Mouse (Mus musculus): ENCODE results near the gene Nova2. TPM values are rescaled to one million over a fixed set of nuclear protein-coding genes. Genes with fewer than 3 reads are reported as not detected.
A peak's percentile ranks its signal among the peaks of the same experiment; 100 is the strongest.

Nova2 gene
- polyA plus RNA-seq (2017; shearing (Covaris generic)): not detected

DNA sequence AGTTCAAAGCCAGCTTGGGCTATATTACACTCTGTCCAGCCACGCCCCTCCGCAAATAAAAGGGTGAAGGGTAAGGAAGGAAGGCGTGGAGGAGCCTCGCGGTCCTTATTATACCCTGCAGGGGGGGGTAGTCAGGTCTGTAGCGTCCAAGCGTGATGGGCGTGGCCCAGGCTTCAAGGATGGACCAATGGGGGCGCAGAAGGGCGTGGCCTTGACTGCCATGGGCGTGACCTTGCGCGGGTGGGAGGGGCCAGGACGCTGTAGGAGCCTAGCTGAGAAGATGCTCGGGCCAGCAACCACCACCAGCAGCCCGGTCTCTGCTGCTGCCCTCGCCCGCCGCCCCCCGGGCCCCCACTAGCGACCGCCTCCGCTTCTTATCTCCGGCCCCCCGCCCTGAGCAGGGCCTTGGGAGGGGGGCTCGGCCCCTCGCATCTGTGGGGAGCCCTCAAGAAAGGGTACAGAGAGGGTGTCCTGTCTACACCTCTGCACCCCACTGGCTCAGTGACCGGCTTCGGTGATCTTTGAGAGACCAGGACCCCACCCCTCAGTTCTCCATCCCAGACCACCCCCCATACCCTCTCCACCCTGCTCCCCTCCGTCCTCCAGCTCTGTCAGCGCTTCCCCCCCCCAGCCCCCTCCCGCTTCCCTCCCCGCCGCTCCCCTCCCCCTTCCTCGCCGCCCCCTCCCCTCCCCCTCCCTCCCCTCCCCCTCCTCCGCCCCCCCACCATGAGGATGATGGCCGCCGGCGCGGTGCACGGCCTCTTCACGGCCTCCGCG, at the start of gene Nova2:
Gene Nova2 (plus strand): TSS at position 727 of the 777 bp plus-strand sequence.
- peak; percentile 47 for ATAC-seq

DNA sequence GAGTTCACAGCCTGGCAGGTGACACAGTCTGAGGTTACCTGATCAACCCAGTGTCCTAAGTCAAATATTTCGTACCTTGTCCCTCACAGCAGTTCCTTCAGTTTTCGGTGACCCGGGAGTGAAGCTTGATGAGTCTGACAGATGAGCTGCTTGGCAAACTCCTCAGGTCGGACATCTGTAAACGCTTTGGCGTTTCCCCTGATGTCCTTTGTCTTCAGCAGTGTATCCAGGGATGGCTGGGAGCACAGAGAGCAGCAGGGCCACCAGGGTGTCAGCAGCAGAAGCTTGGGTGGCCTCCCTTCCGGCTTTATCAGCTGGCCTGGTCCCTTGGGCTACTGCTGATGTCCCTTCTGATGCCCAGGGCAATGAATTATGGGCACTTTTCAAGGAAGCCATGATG, 47.0 kb upstream of the Nova2 start:
- no peak for ATAC-seq

DNA sequence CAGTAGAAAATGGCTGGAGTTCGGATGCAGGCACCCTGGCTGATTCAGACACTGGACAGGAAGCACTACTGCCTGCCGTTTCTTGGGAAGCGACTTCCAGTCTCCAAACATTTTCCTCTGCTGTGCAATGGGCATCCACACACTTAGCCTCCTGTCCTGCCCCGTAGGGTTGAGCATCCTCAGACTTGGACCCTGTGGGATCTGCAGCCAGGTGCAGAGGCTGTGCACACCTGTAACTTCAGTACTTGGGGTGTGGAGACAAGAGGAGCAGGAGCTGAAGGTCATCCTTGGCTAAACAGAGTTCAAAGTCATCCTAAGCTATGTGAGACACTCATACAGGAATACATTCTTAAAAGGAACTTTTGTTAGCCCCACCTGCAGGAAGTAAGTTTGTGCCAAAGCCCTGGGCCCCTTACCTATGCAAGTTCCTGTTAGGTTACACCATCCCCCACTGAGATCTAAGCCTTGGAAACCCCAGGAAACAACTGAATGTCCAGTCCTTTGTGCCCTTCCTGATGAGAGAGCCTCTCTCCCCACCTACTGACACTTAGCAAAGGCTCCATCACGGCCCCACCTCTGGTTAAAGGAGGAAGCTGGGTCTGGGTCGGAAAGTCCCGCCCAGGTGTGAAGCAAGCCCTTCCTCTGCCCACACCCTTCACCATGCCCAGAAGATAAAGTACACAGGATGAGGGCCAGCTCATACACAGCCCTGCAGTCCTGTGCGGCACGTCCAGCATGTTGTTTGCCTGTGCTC, 41.5 kb upstream of the Nova2 start:
- peak; percentile 90 for ATAC-seq

DNA sequence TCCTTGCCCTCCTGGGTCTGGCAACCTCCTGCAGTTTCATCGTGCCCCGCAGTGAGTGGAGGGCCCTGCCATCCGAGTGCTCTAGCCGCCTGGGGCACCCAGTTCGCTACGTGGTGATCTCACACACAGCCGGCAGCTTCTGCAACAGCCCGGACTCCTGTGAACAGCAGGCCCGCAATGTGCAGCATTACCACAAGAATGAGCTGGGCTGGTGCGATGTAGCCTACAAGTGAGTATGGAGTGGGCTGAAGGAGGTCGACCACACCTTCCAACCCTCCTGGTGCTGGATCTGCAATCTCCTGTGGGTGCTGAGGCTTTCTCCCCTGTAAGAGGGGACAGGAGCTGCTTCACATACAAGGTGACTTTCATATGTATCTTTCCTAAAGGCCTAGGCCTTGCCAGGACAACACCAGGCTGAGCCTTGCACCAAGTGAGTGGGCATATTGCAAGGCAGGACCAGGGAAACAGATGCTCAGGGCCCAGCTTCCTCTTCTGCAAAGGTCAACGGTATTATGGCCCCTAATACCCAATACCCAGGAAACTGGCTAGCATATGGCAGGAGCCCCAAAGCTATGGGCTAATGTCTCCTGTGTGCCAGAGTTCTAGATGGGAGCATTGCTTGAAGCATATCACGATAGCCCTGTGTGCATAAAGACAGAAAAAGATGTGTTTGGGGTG, 40.8 kb upstream of the Nova2 start:
- ATAC-seq: peak; percentile 10

DNA sequence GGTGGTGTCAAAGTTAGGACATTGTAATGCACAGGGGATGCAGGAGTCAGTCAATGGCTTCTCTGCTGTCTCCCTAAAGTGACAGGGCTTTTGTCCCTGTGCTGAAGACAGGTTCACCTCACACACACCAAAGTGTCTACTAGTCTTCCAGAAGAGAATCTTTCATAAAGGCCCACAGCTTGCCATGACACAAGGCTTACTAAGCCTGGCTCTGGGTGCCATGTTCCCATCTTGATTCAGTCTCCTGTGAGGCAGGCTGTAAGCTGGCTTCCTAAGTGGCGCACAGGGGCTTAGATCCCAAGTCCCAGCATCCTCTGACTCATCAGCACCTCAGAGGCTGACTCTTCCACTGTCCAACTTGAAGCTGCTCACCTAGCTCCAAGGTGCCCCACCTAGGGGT, 38.7 kb upstream of the Nova2 start:
- no peak for ATAC-seq

DNA sequence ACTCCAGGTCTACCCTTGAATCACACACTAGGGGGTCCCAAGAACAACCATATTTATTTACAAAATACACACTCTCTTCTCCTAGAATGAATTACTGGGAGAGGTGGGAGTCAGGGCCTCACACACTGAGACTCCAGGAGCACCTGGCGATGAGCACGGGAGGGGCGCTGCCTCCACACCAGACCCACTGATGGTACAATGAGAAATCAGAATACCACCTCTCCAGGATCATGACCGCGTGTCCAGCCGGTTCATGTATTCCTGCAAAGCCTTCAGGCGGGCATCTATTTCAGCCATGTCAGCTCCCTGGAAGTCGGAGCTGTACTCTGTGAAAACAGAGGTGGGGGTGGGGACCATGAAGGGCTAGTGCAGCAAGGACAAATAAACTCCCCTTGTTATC, 34.8 kb upstream of the Nova2 start:
- ATAC-seq: no peak

DNA sequence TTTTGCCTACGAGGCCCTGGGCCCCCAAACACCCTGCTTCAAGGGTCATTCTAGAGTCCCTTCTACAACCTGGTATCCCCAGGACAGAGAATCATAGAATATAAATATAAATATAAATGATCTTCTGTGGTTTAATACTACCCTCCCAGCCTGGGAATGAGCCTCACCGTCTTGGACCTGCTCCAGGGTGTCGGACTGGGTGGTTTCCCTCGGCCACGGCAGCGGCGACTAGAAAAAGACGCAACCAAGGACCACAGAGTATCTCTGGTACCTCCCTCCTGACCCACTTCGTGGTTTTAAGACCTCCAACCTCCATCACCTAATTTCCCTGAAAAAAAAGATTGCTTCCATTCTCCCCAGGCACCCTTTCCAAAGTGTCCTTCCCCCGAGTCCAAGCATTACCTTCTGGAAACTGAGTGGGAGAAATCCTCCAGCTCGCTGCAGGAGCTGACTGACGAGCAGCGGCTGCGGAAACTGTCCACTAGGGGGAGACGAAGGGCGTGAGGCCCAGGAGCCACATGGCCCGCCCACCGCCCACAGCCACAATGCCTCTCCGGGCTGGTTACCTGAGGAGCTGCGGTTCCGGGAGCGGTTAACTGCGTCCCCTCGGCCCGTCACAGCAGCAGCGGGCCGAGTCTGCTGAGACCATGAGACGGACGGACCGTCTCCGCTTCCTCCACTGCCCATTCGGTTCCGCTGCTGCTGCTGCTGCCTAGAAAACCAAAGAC, 33.7 kb upstream of the Nova2 start:
- ATAC-seq: peak; percentile 96

DNA sequence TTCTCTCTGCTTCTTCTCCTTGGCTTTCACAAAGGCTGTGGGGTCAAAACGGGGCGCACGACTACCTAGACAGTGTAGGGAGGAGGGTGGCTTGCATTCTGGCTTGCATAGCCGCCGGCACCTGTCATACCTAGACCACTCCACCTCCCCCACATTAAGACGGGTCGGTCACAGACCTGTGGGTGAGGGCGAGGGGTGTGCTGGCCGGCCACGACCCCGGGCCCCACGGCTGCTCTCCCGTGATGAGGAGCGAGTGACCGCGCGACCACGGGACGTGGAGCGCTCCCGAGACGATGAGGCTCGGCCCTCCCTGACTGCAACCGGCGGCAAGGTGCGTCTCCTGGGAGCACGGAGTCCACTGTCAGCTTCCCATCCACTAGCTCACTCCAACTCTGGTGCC, 32.7 kb upstream of the Nova2 start:
- no peak for ATAC-seq

DNA sequence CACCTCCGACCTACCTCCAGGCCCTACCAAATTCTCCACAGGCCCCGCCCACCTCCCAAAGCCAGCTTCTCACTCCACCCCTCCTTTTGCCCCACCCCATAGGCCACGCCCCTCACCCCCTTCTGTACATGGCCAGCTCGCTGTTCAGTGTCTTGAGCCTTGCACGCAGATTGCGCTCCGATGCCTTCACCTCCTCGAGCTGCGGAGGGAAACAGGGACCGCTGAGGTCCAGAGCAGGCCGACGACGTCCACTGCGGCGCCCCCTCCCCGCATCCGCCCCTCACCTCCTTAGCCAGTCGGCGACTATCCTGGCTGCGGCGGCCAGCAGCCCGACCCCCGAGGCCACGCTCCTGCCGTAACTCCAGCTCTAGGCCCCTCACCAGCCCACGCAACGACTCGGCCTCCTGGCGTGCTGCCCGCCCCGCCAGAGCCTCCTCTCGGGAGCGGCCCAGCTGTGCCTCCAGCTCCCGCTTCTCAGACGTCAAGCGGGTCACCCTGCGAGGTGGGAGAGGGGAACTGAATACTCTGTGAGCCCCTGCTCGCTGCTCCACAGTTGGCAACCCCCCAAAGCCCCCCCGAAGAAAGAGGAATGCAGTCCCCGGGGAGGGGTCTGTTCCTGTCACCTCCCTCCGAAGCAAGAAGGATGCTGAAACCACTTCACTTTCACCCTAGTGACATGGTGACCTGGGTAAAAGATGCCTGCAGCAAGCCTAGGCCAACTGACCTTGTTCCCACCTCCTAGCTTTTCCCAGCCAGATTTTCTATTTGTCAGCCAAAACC, 31.8 kb upstream of the Nova2 start:
- ATAC-seq: no peak

DNA sequence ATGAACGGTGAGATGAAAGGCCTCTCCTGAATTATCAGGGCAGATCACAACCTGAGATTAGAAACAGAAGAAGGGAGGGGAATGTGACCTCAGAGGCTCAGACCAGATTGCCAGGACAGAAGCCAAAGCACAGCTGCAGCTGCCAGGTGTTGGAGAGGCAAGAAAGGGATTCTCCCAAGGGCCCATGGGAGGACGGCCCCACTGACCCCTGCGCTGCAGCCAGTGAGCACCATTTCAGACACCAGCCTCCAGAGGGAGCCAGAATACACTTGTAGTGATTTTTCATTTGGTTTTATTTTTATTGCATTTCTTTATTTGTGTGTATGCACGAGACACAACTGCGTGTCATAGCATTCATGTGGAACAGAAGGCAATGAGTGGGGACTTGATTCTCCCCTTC, 29.2 kb upstream of the Nova2 start:
- ATAC-seq: no peak

DNA sequence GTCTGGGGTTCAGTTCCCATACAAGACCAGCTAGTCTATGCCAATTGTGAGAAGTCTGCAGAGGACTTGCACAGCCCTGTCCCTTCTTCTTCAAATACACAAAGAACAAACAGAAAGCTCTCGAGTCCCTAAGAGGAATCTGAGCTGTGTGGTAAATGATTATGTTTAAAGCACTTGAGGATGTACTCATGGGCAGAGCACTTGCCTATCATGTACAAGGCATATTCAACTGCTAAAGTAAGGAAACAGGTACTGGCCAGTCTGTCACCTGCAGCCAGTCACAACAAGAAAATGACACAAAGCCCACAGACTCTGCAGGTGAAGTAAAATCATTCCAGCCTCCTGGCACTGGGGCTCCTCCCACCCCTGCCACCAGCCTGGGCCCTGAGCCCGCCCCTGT, 25.2 kb upstream of the Nova2 start:
- ATAC-seq: no peak

DNA sequence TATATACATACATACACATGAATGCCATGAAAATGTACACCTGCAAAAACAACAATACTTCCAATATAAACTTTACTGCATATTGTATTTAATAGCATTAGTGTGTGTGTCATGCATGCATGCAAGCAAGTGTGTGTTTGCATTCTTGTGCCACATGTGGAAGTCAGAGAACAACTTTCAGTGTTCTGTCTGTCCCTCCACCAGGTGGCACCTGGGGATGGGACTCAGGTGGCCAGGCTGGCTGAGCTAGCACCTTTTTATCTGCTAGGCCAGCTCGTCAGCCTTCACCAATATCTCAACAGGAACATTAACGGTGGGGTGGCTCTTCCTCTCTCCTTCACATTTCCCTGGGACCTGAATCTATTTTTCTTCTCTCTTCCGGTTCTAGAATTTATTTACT, 23.2 kb upstream of the Nova2 start:
- ATAC-seq: no peak

DNA sequence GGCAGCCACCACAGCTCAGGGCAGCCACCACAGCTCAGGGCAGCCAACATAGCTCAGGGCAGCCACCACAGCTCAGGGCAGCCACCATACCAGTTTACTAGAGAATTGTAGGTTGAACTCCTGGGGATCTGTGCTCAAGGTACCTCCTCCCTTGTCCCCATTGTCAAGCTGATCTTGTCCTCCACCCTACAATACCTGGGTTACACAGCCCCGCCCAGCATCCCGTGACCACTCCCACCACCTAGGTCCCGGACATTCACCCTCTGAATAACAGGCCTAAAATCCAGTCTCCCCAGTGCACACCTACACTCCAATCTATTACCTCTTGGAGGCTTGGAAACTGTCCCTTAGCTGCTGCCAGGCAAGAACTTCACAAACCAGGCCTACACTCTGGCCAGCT, 20.7 kb upstream of the Nova2 start:
- ATAC-seq: no peak

DNA sequence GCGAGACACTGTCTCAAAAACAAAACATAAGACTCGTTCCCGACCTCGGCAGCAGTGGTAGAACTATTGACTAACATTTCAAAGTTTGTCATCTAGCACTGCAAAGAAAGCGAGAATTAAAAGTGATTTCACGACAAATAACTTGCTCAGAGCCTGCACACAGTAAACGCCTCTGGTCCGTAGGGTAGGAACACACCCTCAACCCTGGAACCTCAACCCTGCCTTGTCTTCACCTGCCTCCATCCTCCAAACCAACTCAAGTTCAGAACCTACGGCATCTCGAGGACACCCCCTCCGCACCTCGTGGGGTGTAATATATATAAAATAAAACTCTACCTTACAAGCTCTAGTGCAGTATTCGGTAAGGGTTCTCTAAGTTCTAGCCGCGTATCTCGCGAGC, 15.9 kb upstream of the Nova2 start:
- ATAC-seq: no peak

DNA sequence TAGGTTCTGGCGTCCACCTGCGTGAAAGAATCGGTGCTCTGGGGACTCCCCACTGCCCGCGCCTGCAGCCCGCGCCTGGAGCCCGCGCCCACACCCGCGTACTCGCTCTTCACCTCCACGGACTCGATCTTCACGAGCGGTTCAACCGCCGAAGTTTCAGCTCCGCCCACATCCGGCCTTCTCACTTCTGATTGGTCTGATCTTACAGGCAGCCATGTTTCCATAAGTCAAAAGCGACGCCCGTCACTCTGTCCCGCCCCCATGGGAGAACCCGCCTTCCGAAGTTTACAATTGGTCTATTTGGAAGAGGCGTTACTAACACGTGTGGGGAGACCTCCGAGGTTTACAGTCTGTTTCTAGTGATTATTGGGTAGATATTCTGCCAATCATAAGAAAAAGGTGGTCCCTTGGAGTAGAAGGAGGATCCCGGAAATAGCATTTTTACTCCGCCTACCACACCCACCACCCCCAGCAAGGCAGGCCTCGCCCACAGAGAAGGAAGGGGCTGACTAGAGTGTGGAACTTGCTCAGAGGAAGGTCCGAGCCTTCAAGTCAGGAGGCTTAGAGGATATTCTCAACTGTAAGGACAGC, 15.4 kb upstream of the Nova2 start, which contains the start of gene Ccdc61:
Gene Ccdc61 (minus strand): TSS at position 175 of the 591 bp plus-strand sequence.
- ATAC-seq: peak; percentile 97

DNA sequence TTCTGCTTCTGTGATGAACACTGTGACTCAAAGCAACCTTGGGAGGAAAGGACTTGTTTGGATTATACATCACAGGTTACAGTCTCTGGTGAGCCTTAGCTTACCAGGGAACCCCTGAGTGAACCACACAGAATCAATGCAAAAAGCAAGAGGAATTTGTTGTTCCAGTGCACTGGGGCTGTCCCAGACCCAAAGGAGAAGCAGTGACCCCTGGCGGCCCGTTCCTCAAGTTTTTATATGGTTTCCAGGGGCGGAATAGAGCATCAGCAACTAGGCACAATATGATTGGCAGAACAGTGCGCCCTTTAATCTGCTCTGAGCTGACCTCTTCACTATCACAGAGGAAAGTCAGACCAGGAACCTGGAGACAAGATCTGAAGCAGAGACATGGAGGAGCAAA, 9.4 kb upstream of the Nova2 start:
- ATAC-seq: no peak

DNA sequence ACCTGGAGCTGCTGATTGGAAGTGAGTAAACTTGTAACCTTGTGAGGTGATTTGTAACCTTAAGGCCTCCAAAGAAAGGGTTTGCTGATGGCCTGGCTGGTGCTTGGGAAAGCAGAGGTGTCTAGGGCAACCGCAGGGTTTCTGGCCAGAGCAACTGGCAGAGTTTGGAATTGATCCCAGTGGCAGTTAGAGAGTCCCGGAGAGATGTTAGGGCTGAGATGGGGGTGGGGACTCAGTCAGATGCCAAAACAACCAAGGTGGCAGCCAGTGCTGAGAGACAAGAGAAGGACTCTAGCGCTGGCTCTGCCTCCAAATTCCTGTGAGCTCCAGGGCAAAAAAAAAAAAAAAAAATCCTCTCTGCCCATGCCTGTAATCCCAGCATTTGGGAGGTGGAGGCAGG, 7.8 kb upstream of the Nova2 start:
- ATAC-seq: no peak

DNA sequence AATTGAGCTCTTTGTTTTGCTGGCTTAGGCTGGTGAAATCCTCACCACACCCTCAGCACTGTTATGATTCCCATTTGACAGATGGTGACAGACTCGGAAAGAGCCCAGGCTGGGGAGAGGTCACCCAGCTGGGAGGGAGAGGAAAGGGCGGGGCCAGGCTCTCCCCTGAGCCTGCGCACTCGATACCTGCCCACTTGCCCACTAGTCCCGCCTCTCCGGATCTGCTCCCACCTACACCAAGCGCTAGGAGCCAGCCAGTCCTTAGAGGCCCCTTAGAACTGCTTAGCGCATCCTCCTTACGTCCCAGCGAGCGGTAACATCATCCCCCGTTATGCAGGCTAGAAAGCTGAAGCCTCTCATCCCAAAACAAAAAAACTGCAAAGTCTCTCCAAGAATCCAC, 4.6 kb upstream of the Nova2 start:
- ATAC-seq: peak; percentile 45

DNA sequence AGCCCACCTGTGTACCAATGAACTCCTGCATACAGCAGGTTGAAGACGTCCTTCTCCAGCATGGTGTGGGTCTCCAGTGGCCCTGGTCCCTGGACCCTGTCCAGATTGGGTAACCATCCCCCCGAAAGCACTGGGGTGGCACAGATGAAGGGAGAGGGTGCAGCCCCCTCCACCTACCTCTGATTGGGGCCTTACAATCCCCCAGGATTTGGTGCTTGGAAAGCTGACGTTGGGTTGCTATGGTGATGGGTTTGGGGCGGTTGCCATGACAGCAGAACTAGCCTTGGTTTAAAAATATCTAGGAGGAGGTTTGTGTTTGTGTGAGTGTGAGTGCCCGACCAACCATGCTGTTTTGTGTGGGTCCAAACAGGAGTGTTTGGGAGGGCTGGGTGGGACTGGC, 2.9 kb upstream of the Nova2 start:
- no peak for ATAC-seq

DNA sequence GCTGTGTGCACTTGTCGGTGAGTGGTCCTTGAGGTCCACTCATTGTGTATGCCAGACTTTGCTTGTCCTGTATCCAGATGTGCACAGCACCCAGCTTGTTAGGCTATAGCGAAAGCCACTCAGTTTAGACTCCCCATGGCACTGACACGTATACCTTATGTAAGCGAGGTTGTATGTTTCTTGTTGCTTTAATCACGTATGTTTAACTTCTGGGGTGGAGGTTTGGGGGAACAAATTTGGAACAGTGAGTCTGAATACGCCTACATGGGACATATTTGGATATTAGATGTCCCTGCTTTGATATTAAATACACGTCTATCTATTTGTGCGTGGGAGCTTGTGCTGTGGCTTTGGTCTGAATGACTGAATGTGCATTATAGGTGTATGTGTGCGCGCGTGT, 2.4 kb upstream of the Nova2 start:
- no peak for ATAC-seq

DNA sequence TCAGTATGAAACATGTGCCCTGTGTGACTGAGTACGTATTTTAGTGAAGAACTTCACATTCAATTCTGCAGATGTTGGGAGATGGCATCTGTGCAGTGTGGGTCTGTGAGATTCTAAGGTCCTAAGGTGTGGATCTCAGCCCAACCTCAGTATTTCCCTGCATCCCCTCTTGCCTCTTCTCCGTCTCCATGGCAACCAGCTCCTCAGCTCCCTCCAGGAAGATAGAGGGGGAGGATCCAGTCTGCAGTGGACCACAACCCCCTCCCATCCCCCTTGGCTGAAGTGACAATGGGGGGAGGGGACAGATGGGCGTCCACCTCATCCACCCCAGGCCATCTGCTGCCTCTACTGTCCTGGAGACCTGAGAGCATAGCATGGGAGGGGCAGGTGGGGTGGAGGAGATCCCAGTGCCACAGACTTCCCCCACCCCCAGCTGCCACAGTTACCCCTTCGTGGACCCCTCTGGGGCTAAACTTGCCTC, 1.9 kb upstream of the Nova2 start:
- no peak for ATAC-seq

DNA sequence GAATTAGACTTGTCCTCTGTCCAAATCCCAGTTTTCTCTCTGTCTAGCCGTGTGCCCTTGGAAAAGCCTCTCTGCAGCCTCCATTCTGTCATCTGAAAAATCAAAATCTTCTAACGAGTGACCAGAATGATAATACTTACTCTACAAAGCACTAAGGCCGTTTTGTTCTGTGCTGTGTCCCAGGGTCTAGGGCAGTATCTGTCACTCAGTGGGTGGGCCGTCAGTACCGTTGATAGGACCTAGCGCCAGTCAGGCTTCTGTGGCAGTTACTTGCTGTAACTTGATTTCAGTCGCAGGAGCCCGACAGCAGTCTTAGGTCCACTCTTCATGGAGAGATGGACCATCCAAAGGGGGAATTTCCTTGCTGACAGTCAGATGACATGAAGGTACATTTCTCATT, 1.4 kb upstream of the Nova2 start:
- ATAC-seq: no peak

All from CD4-positive, CD25-positive, alpha-beta regulatory T cell, adult 4 months (primary cell).